Mouse (Mus musculus): ENCODE results near the gene Spns1. TPM values are rescaled to one million over a fixed set of nuclear protein-coding genes. Genes with fewer than 3 reads are reported as not detected.

The Spns1 gene
- polyA plus RNA-seq, 1 experiment, result 246 TPM

GRCm38 (mm10) chr7:126355847-126356597, 21.2 kb downstream of the Spns1 start:
- H3K4me3 ChIP-seq (replicated peaks; ENCODE audit: extremely low read depth, low read depth, low read length), result no peak overlapping the region
- 55% methylated on average over 5 of the region's 5 CpGs for WGBS
- no peaks in the 10 kb centered on the region for H3K4me1 ChIP-seq (ENCODE audit: control insufficient read depth, insufficient read depth, low read length)
- no peak for TF ChIP-seq CTCF (IDR thresholded peaks at IDR 0.05; ENCODE audit: insufficient read depth, low read length)
- TF ChIP-seq POLR2A (IDR thresholded peaks at IDR 0.05; ENCODE audit: borderline replicate concordance, extremely low read depth, low read depth, low read length), result no peak
- DNase-seq, result no peak

DNA sequence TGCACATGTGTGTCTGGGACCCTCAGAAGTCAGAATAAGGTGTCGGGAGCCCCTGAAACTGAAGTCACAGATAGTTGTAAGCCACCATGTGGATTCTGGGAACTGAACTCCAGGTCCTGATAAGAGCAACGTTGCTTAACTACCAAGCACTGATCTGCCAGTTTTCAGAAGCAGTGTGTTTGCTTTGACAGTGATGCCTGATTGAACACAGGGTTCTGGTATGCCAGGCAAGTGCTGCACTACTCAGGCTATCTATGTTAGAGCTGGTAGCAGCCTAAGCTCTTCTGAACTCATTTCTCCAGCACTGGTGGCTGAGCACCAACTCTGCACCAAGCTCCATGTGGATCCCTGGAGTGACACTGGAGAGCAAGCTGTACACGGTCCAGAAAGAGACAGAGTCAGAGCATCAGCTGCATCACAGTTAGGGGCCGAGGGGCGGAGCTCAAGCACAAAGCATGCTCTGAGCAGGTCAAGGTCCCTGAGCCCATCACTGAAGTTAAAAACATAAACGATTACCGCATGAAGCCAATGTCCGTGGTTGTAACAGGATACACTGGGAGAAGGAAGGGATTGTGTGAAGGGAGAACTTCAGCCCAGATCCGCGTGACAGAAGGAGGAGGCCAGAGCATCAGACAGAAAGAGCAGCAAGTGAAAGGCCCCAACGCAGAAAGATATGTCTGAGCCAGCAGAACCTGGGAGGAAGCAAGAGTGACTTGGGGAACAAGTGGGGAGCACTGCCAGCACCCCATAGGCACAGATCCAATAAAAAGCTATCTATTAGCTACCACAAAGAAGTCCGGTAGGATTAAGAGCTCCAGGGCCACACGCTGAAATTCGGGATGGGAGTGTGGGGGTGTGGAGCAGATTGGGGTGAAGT, 22.3 kb downstream of the Spns1 start:
- Histone ChIP-seq H3K4me3 (replicated peaks; ENCODE audit: extremely low read depth, low read depth, low read length) (no peak overlapping the region), H3K4me1 (ENCODE audit: control insufficient read depth, insufficient read depth, low read length) (no peaks in the 10 kb centered on the region)
- 46% methylated on average over 14 of the region's 14 CpGs for WGBS
- TF ChIP-seq POLR2A (IDR thresholded peaks at IDR 0.05; ENCODE audit: borderline replicate concordance, extremely low read depth, low read depth, low read length) (no peak), CTCF (IDR thresholded peaks at IDR 0.05; ENCODE audit: insufficient read depth, low read length) (no peak)
- no peak for DNase-seq

GRCm38 (mm10) chr7:126353994-126354365, 23.3 kb downstream of the Spns1 start:
- H3K4me1 ChIP-seq (ENCODE audit: control insufficient read depth, insufficient read depth, low read length), result no peaks in the 10 kb centered on the region
- no peak overlapping the region for H3K4me3 ChIP-seq (replicated peaks; ENCODE audit: extremely low read depth, low read depth, low read length)
- no peak for TF ChIP-seq CTCF (IDR thresholded peaks at IDR 0.05; ENCODE audit: insufficient read depth, low read length)
- TF ChIP-seq POLR2A (IDR thresholded peaks at IDR 0.05; ENCODE audit: borderline replicate concordance, extremely low read depth, low read depth, low read length), result no peak
- DNase-seq, result no peak
- 79% methylated on average over 3 of the region's 3 CpGs for WGBS

DNA sequence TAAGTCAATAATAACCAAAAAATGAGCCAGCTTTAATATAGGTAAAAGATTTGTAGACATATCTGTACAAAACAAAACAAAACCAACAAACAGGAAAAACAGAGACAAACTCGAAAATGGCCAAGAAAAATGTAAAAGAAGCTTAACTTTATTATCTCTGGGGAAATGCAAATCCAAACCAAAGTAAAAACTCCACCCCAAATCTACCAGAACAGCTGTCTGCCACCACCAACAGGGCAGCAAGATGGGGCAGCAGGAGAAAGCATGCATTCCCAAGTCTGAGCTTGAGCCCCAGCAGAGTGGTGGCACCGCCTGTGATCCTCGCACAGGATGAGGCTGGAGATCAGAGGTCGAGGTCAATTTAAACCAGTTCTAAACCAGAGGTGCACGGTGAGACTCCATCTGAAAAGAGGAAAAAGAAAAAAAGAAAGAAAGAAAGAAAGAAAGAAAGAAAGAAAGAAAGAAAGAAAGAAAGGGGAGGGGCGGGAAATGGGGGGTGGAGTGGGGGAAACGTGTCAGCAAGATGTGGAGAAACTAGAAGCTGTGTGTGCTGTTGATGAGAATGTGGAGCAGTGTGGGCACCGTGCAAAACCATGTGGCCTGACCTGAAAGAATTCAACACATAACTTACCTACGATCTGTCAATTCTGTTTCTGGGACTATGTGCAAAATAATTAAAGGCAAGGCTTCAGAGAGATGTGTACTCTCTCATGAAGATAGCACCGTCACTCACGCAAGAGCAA, 23.8 kb downstream of the Spns1 start:
- no peak for DNase-seq
- Histone ChIP-seq H3K4me1 (ENCODE audit: control insufficient read depth, insufficient read depth, low read length) (no peaks in the 10 kb centered on the region), H3K4me3 (replicated peaks; ENCODE audit: extremely low read depth, low read depth, low read length) (no peak overlapping the region)
- WGBS, result 61% methylated on average over 11 of the region's 11 CpGs
- no peak for TF ChIP-seq POLR2A (IDR thresholded peaks at IDR 0.05; ENCODE audit: borderline replicate concordance, extremely low read depth, low read depth, low read length)
- TF ChIP-seq CTCF (IDR thresholded peaks at IDR 0.05; ENCODE audit: insufficient read depth, low read length), result no peak

DNA sequence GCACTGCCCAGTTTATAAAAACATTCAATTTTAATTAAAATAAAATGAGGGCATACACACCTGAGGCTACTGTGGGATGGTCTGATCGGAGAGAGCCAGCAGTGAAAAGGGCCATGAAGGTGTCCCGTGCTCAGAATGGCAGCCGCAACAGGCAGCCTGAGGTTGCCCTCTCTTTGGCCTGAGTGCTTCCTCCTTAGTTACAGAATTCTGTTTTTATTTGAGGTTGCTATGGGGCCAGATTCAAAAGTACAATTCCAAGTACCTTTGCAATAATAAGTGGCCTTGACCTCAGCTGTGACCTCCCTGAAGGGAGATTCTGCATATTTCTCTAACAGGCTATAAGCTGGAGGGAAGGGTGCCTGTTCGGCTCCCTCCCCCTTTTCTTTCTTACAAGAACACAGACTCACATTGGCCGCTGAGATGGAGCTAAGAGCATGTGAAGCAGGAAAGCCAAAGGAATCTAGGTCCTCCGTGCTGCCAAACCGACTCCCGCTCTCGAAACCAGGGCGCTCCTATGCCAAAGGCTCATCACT, 25.8 kb downstream of the Spns1 start:
- peak; percentile 68; the same call in 1 of the 2 replicates for TF ChIP-seq POLR2A (IDR thresholded peaks at IDR 0.05; ENCODE audit: borderline replicate concordance, extremely low read depth, low read depth, low read length)
- no peak for TF ChIP-seq CTCF (IDR thresholded peaks at IDR 0.05; ENCODE audit: insufficient read depth, low read length)
- peak; percentile 57 for DNase-seq
- WGBS, result 40% methylated on average over 10 of the region's 10 CpGs
- peak overlapping the region; percentile 27 for H3K4me3 ChIP-seq (replicated peaks; ENCODE audit: extremely low read depth, low read depth, low read length)
- H3K4me1 ChIP-seq (ENCODE audit: control insufficient read depth, insufficient read depth, low read length), result no peaks in the 10 kb centered on the region

GRCm38 (mm10) chr7:126350748-126351418, 26.4 kb downstream of the Spns1 start:
- 47% methylated on average over 20 of the region's 20 CpGs for WGBS
- H3K4me3 ChIP-seq (replicated peaks; ENCODE audit: extremely low read depth, low read depth, low read length), result peak overlapping the region; percentile 56
- TF ChIP-seq POLR2A (IDR thresholded peaks at IDR 0.05; ENCODE audit: borderline replicate concordance, extremely low read depth, low read depth, low read length) (no peak), CTCF (IDR thresholded peaks at IDR 0.05; ENCODE audit: insufficient read depth, low read length) (no peak)
- DNase-seq, result no peak
- H3K4me1 ChIP-seq (ENCODE audit: control insufficient read depth, insufficient read depth, low read length), result no peaks in the 10 kb centered on the region

DNA sequence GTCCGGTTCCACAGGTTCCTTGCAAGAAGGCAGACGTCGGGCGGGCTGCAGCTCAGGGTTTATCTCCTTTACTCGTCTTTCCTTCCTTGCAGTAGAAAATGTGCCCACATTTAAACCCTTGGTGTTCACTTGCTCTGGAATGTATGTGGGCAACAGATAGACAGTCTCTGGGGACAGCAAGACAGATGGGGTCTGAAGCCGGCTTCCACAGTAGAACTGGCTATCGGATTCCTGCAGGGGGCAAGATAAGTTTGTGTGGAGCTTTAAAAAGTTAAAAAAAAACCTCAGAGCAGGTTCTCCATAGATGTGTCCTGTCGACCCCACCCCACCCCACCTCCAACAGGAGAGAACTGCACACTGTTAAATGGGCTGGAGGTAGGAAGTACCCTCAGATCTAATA, 29.0 kb downstream of the Spns1 start:
- H3K4me1 ChIP-seq (ENCODE audit: control insufficient read depth, insufficient read depth, low read length), result no peaks in the 10 kb centered on the region
- H3K4me3 ChIP-seq (replicated peaks; ENCODE audit: extremely low read depth, low read depth, low read length), result no peak overlapping the region
- TF ChIP-seq CTCF (IDR thresholded peaks at IDR 0.05; ENCODE audit: insufficient read depth, low read length) (no peak), POLR2A (IDR thresholded peaks at IDR 0.05; ENCODE audit: borderline replicate concordance, extremely low read depth, low read depth, low read length) (no peak)
- DNase-seq, result no peak
- WGBS, result 54% methylated on average over 8 of the region's 8 CpGs

DNA sequence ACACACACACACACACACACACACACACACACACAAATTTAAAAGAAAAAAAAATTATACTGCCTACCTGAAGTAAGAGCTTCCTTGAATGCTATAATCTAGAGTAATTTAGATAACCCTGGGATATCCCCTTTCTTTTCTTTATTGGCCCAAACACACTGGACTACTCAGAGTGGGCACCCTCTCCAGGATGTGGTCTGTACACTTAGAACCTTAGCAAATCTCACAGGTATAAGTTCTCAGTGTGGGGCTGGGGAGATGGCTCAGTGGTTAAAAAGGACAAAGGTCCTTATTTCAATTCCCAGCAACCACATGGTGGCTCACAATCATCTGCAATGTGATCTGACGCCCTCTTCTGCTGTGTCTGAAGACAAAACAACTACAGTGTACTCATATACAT, 30.2 kb downstream of the Spns1 start:
- DNase-seq, result no peak
- H3K4me1 ChIP-seq (ENCODE audit: control insufficient read depth, insufficient read depth, low read length), result no peaks in the 10 kb centered on the region
- TF ChIP-seq CTCF (IDR thresholded peaks at IDR 0.05; ENCODE audit: insufficient read depth, low read length), result no peak
- no peak for TF ChIP-seq POLR2A (IDR thresholded peaks at IDR 0.05; ENCODE audit: borderline replicate concordance, extremely low read depth, low read depth, low read length)
- WGBS, result 47% methylated on average over 1 of the region's 1 CpGs
- no peak overlapping the region for H3K4me3 ChIP-seq (replicated peaks; ENCODE audit: extremely low read depth, low read depth, low read length)

Measured in lung, adult 2 months (tissue).